Comparison of ENCODE assay signal across 18 mouse cellular contexts in genomic region chr6:110649227-110649626, GRCm38 (mm10). TPM values are rescaled to one million over a fixed set of nuclear protein-coding genes. Genes with fewer than 3 reads are reported as not detected.
DNase-seq lines count a peak whose midpoint lies in the region; ATAC-seq and TF ChIP-seq lines count a peak whose summit lies in the region.
"Had no signal": no experiment of that assay in that cellular context is flagged by ENCODE, and none has a peak within 500 bp of the region (broad histone marks: within the 10 kb centered on the region; RNA-seq: fewer than 3 reads in every experiment).

No protein-coding gene starts in this region.

- no peaks in the 10 kb centered on the region; the same call in 1 of the 2 replicates for H3K4me1 ChIP-seq in cortical plate, adult 2 months (ENCODE audit: control insufficient read depth, insufficient read depth, low read length)
- peaks cover 4% of the 10 kb centered on the region; the same call in 1 of the 2 replicates for H3K4me1 ChIP-seq in neural tube, embryonic 14.5 days (ENCODE audit: control insufficient read depth, insufficient read depth, low read length)

- DNase-seq in frontal cortex, postnatal 36 days (ENCODE audit: low spot score in 2 of 2), result peak; percentile 26 to 28
- no peak for DNase-seq in frontal cortex, postnatal 25 days (ENCODE audit: low spot score in 2 of 2)
- no peak for DNase-seq in layer of hippocampus, adult 2 months (ENCODE audit: low spot score in 2 of 2)
- DNase-seq in layer of hippocampus, adult 18-20 months (ENCODE audit: low spot score in 2 of 2), result no peak
- no peak for DNase-seq in liver
- DNase-seq: B cell, adult 2 months; cerebellum, postnatal 25 days; kidney, postnatal 25 days; thymus, postnatal 25 days had no signal

- no peaks in the 10 kb centered on the region for H3K27me3 ChIP-seq in neural tube, embryonic 14.5 days (ENCODE audit: control insufficient read depth, insufficient read depth, low read length)

- peak overlapping the region; percentile 41; the same call in 1 of the 2 replicates for H3K9ac ChIP-seq in neural tube, embryonic 14.5 days (replicated peaks; ENCODE audit: low read depth, low read length)
- H3K9ac ChIP-seq: heart, embryonic 13.5 days; limb, embryonic 12.5 days; neural tube, embryonic 12.5 days had no signal

- ATAC-seq in neural tube, embryonic 14.5 days (ENCODE audit: low read depth), result no peak
- ATAC-seq: Patski had no signal

- H3K27ac ChIP-seq in layer of hippocampus, adult 2 months, result peak overlapping the region; percentile 88
- H3K27ac ChIP-seq in cortical plate, adult 2 months (ENCODE audit: insufficient read depth, low read length), result peak overlapping the region; percentile 20; the same call in 1 of the 2 replicates
- no peak overlapping the region for H3K27ac ChIP-seq in neural tube, embryonic 14.5 days (ENCODE audit: low read depth, low read length)
- H3K27ac ChIP-seq: heart, embryonic 13.5 days; limb, embryonic 12.5 days; neural tube, embryonic 12.5 days; stomach, postnatal 0 days had no signal

- WGBS in neural tube, embryonic 14.5 days, result 78% methylated on average over 1 of the region's 1 CpGs

- no peak for TF ChIP-seq CTCF in layer of hippocampus, adult 2 months (conservative IDR thresholded peaks at IDR 0.05)
- no peak for TF ChIP-seq CTCF in cortical plate, adult 2 months (IDR thresholded peaks at IDR 0.05; ENCODE audit: extremely low read depth, insufficient read depth, low read length)

- 0 out of 2 replicates have a peak, but pooled peaks have one; percentile 26 for TF ChIP-seq POLR2A in cortical plate, adult 2 months (IDR thresholded peaks at IDR 0.05; ENCODE audit: extremely low read depth, insufficient read depth, low read length)

- H3K36me3 ChIP-seq in neural tube, embryonic 14.5 days (ENCODE audit: control insufficient read depth, insufficient read depth, low read length), result no peaks in the 10 kb centered on the region
- H3K36me3 ChIP-seq: heart, embryonic 13.5 days; limb, embryonic 12.5 days; neural tube, embryonic 12.5 days had no signal

- peak overlapping the region; percentile 74 for H3K4me3 ChIP-seq in layer of hippocampus, adult 2 months
- peak overlapping the region; percentile 97 for H3K4me3 ChIP-seq in cortical plate, adult 2 months (ENCODE audit: insufficient read depth, low read length)
- peak overlapping the region; percentile 21 for H3K4me3 ChIP-seq in neural tube, embryonic 14.5 days (ENCODE audit: low read depth, low read length)
- H3K4me3 ChIP-seq: heart, embryonic 13.5 days; limb, embryonic 12.5 days; neural tube, embryonic 12.5 days had no signal

- H3K4me2 ChIP-seq in neural tube, embryonic 14.5 days (ENCODE audit: low read depth, low read length), result peak overlapping the region; percentile 68
- H3K4me2 ChIP-seq: heart, embryonic 13.5 days; limb, embryonic 12.5 days had no signal

- no peaks in the 10 kb centered on the region for H3K9me3 ChIP-seq in neural tube, embryonic 14.5 days (ENCODE audit: control insufficient read depth, low read length)
- H3K9me3 ChIP-seq: heart, embryonic 13.5 days; limb, embryonic 12.5 days; neural tube, embryonic 12.5 days had no signal

RNA-seq across cellular contexts. Expression of gene Grm7, which starts 3.8 kb away (rescaled TPM):
- total RNA-seq in layer of hippocampus, adult 2 months (2021), result 10 to 100 TPM; 77.4 to 81.9 TPM
- 10 to 100 TPM; 59.7 to 61.0 TPM for total RNA-seq in layer of hippocampus, adult 18-20 months (2021)
- polyA plus RNA-seq in cortical plate, adult 2 months (2012; rRNA removed), result 44.0 and 48.2 TPM in 2 replicates
- polyA plus RNA-seq in neural tube, embryonic 14.5 days (2014; fragmentation: Nextera tagmentation; extraction: Ambion mirVana), result 46.0 and 53.9 TPM in 2 replicates
- total RNA-seq: gastrocnemius, adult 18-20 months; granulocyte monocyte progenitor cell, adult 5-6 weeks had no signal
- polyA plus RNA-seq: Patski had no signal

Comparison
In these comparisons a context has a peak if more than half of its experiments do, and no peak if none do; other contexts are left out.
1. DNase-seq: peak in frontal cortex, postnatal 36 days (2 of 2); none in frontal cortex, postnatal 25 days (0 of 2), layer of hippocampus, adult 2 months (0 of 2), layer of hippocampus, adult 18-20 months (0 of 2) and liver (single experiment).
2. H3K4me3 ChIP-seq: peak in every context shown above with its lines; median percentile 97 in cortical plate, adult 2 months; 74 in layer of hippocampus, adult 2 months; 21 in neural tube, embryonic 14.5 days.